Mouse (Mus musculus) midbrain, embryonic 15.5 days (tissue): ENCODE measurements around the gene Gars. TPM values are rescaled to one million over a fixed set of nuclear protein-coding genes. Genes with fewer than 3 reads are reported as not detected.
A peak's percentile ranks its signal among the peaks of the same experiment; 100 is the strongest.

Experiments
- ATAC-seq: fragments of 200-750 bp; cut with Nextera tagmentation; replicated peaks from 2 replicates; pipeline ENCODE4 v1.8.0; 2017; ENCODE audit warnings: moderate TSS enrichment
- H3K27ac ChIP-seq: fragments of 300-500 bp; sonication (generic); 2 replicates; pipeline ENCODE4 v1.5.1; 2015; ENCODE audit warnings: mild to moderate bottlenecking, inconsistent platforms
- H3K27me3 ChIP-seq: fragments of 300-500 bp; sonication (generic); replicated peaks from 2 replicates; pipeline ENCODE4 v1.6.1; 2015; ENCODE audit warnings: inconsistent platforms
- H3K36me3 ChIP-seq: fragments of 300-500 bp; sonication (generic); replicated peaks from 2 replicates; pipeline ENCODE4 v1.6.1; 2015; ENCODE audit warnings: inconsistent platforms
- H3K4me1 ChIP-seq: fragments of 300-500 bp; sonication (generic); 2 replicates; pipeline ENCODE4 v1.6.1; 2015; ENCODE audit warnings: inconsistent platforms
- H3K4me2 ChIP-seq: fragments of 300-500 bp; sonication (generic); 2 replicates; pipeline ENCODE4 v1.6.1; 2015; ENCODE audit warnings: inconsistent platforms, mild to moderate bottlenecking, moderate library complexity
- H3K4me3 ChIP-seq: fragments of 300-500 bp; sonication (generic); 2 replicates; pipeline ENCODE4 v1.5.1; 2015; ENCODE audit warnings: mild to moderate bottlenecking, inconsistent platforms
- H3K9ac ChIP-seq: fragments of 300-500 bp; sonication (generic); 2 replicates; pipeline ENCODE4 v1.6.1; 2015; ENCODE audit warnings: mild to moderate bottlenecking, inconsistent platforms
- H3K9me3 ChIP-seq: fragments of 300-500 bp; sonication (generic); 2 replicates; pipeline ENCODE4 v1.6.1; 2016; ENCODE audit warnings: inconsistent platforms
- WGBS: fragments of 180-500 bp; shearing (Covaris S2); methylation state at CpG from one replicate; pipeline ENCODE4 v1.1.7; 2015; ENCODE audit warnings: mixed read lengths; 5-methylcytosine and 5-hydroxymethylcytosine counted together
- polyA plus RNA-seq: library from polyadenylated mRNA; unstranded; fragments of >200 nt; fragmentation: Nextera tagmentation; extraction: Ambion mirVana; gene quantifications from 2 replicates; pipeline ENCODE4 v1.2.1, GENCODE M21; 2015

Gene Gars
- polyA plus RNA-seq, 1 experiment from 2014 or later, result 216 TPM

DNA sequence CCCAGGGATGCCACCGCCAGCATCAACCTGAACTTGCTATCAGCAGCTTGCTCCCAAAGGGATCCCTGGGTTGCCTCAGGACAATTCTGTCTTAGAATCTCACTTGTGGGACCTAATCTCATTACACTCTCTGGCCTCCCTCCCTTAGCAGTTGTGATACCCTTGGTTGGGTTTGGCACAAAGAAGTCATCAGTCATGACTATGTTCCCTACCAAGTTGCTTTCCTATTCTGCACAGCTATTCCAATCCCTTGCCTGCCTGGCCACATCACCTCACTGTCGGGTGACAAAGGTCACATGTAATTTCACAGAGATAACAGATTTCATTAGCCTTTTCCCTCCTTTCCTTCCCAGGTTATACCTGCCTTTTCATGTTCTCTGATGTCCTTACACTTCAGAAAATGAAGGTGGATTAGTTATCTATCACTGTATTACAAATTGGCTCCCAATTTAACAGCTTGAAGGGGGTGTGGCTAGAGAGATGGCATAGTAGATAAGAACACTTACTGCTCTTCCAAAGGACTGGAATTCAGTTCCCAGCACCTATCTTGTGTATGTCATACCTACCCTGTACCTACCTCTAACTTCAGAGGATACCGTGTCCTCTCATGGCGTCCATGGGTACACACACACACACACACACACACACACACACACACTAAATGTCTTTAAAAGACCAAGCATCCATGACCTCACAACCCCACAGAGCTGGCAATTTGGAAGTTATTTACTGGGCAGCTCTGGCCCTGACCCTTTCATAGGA, 27.3 kb upstream of the Gars start:
- H3K4me2 ChIP-seq, result no peak overlapping the region
- no peak overlapping the region for H3K9ac ChIP-seq
- no peaks in the 10 kb centered on the region for H3K9me3 ChIP-seq
- no peak for ATAC-seq
- no peaks in the 10 kb centered on the region for H3K36me3 ChIP-seq
- no peaks in the 10 kb centered on the region for H3K27me3 ChIP-seq
- H3K27ac ChIP-seq, result no peak overlapping the region
- H3K4me1 ChIP-seq, result peaks cover 7% of the 10 kb centered on the region; the same call in 1 of the 2 replicates
- 55% methylated on average over 4 of the region's 4 CpGs for WGBS
- no peak overlapping the region for H3K4me3 ChIP-seq

- Histone ChIP-seq H3K9me3 (no peaks in the 10 kb centered on the region), H3K4me3 (no peak overlapping the region), H3K27ac (no peak overlapping the region), H3K27me3 (no peaks in the 10 kb centered on the region), H3K4me2 (no peak overlapping the region), H3K36me3 (no peaks in the 10 kb centered on the region), H3K4me1 (peaks cover 13% of the 10 kb centered on the region), H3K9ac (no peak overlapping the region)
- WGBS, result 82% methylated on average over 7 of the region's 7 CpGs
- no peak for ATAC-seq
Observed at GRCm38 (mm10) chr6:55012516-55012915, 25.3 kb upstream of the Gars start.

DNA sequence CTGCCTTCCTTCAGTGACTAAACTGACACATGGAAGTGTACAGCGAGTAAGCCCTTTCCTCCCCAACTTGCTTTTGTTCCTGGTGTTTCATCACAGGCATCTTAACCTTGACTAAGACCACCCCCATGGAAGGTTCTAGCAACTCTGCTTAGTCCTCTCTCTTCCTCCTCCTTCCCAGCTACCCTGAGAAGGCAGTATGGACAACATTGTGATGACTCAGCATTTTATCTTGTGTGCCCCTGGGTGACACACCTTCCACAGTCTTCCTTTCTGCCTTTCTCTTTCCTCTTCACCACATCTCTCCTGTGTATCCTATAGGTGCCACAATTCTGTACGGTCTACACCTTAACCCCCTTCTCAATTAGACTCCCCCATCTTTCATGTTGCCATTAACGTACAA, 23.6 kb upstream of the Gars start:
- H3K4me2 ChIP-seq, result no peak overlapping the region

GRCm38 (mm10) chr6:55016236-55016635, 21.6 kb upstream of the Gars start:
- WGBS, result 18% methylated on average over 5 of the region's 5 CpGs
- Histone ChIP-seq H3K9ac (no peak overlapping the region), H3K36me3 (no peaks in the 10 kb centered on the region), H3K4me3 (no peak overlapping the region), H3K4me1 (peaks cover 5% of the 10 kb centered on the region; the same call in 1 of the 2 replicates), H3K27ac (no peak overlapping the region), H3K4me2 (no peak overlapping the region), H3K27me3 (no peaks in the 10 kb centered on the region), H3K9me3 (no peaks in the 10 kb centered on the region)
- ATAC-seq, result peak; percentile 73; the same call in 1 of the 2 replicates

More for the DNA sequence above, 23.6 kb upstream of the Gars start:
- Histone ChIP-seq H3K9me3 (no peaks in the 10 kb centered on the region), H3K4me3 (no peak overlapping the region), H3K9ac (no peak overlapping the region), H3K36me3 (no peaks in the 10 kb centered on the region), H3K27me3 (no peaks in the 10 kb centered on the region), H3K27ac (no peak overlapping the region), H3K4me1 (peaks cover 13% of the 10 kb centered on the region)
- no peak for ATAC-seq
- 92% methylated on average over 3 of the region's 3 CpGs for WGBS

GRCm38 (mm10) chr6:55016710-55017583, 20.9 kb upstream of the Gars start:
- WGBS, result 27% methylated on average over 15 of the region's 15 CpGs
- Histone ChIP-seq H3K4me2 (no peak overlapping the region), H3K9me3 (no peaks in the 10 kb centered on the region), H3K27ac (no peak overlapping the region), H3K4me3 (no peak overlapping the region), H3K27me3 (no peaks in the 10 kb centered on the region), H3K9ac (no peak overlapping the region), H3K4me1 (peaks cover 5% of the 10 kb centered on the region; the same call in 1 of the 2 replicates), H3K36me3 (no peaks in the 10 kb centered on the region)
- peak; percentile 91 for ATAC-seq

- H3K4me1 ChIP-seq, result peaks cover 5% of the 10 kb centered on the region; the same call in 1 of the 2 replicates
- 77% methylated on average over 2 of the region's 2 CpGs for WGBS
- H3K9ac ChIP-seq, result no peak overlapping the region
- H3K9me3 ChIP-seq, result no peaks in the 10 kb centered on the region
- no peaks in the 10 kb centered on the region for H3K36me3 ChIP-seq
- no peaks in the 10 kb centered on the region for H3K27me3 ChIP-seq
- no peak overlapping the region for H3K4me3 ChIP-seq
- no peak overlapping the region for H3K27ac ChIP-seq
- H3K4me2 ChIP-seq, result no peak overlapping the region
- no peak for ATAC-seq
Observed at GRCm38 (mm10) chr6:55018417-55018816, 19.4 kb upstream of the Gars start.

DNA sequence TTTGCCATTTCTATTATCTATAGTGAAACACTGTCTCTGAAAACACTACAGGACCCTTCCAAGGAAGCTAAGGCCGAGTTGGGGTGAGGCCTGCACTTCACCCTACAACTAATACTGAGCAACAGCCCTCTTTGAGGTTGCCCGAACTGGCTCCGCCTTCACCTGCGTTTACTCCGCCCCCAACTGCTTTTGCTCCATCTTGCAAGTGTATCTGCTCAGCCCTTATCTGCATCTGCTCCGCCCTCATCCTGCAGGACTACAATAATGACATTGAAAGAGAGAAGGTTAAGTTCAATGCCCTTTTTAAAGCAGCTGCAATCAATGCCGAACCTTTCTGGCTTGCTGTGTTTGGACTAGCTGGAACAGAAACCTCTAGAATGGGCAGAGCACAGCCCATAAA, 16.0 kb upstream of the Gars start:
- Histone ChIP-seq H3K4me1 (peaks cover 1% of the 10 kb centered on the region; the same call in 1 of the 2 replicates), H3K4me2 (no peak overlapping the region), H3K36me3 (no peaks in the 10 kb centered on the region), H3K9ac (no peak overlapping the region), H3K27ac (no peak overlapping the region), H3K9me3 (no peaks in the 10 kb centered on the region), H3K27me3 (no peaks in the 10 kb centered on the region), H3K4me3 (no peak overlapping the region)
- 87% methylated on average over 7 of the region's 7 CpGs for WGBS
- ATAC-seq, result no peak

GRCm38 (mm10) chr6:55027642-55028041, 10.2 kb upstream of the Gars start:
- 64% methylated on average over 2 of the region's 2 CpGs for WGBS
- no peak for ATAC-seq

GRCm38 (mm10) chr6:55036731-55037130, 1.1 kb upstream of the Gars start:
- Histone ChIP-seq H3K9ac (no peak overlapping the region), H3K27me3 (0 out of 2 replicates have a peak, but pooled peaks cover 4% of the 10 kb centered on the region), H3K9me3 (no peaks in the 10 kb centered on the region), H3K4me3 (no peak overlapping the region), H3K27ac (no peak overlapping the region), H3K36me3 (no peaks in the 10 kb centered on the region), H3K4me2 (no peak overlapping the region), H3K4me1 (peaks cover 22% of the 10 kb centered on the region)
- no peak for ATAC-seq
- WGBS, result 87% methylated on average over 4 of the region's 4 CpGs

More at GRCm38 (mm10) chr6:55027642-55028041, 10.2 kb upstream of the Gars start:
- Histone ChIP-seq H3K4me1 (no peaks in the 10 kb centered on the region), H3K27ac (no peak overlapping the region), H3K9ac (no peak overlapping the region), H3K4me3 (no peak overlapping the region), H3K36me3 (no peaks in the 10 kb centered on the region), H3K4me2 (no peak overlapping the region), H3K27me3 (no peaks in the 10 kb centered on the region), H3K9me3 (no peaks in the 10 kb centered on the region)

DNA sequence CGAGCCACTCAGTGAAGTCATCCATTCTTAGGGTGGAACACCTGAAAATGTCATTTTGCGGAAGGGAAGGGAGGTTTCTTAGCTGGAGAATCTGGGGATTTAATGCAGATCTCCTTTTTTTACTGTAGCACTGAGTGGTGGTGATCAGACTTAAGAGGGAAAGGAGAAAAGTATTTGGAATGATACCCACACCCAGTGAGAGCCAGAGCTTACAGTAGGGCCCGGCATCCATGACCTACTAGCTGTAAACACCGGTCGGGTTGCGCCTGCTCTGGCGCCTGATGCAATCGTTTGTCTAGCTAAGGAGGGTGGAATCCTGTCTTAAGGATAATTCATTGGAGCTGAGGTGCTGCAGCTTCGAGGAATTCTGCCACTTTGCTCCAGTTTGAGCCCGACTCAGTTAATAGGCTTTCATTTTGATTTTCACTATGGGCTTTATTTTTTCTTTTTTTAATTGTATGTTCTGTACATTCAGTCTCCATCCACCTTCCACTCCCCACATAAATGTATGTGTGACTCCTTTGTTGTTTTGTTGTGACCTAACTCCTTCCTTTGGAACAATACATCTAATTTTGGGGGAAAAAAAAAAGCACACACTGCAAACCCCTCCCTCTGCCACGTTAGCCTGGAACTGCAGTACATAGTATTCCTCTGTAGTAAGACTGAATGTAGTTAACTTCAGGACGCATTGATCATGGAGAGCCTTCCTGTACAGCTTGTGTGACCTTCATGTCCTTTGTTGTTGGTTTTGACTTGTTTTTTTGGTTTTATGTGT, 1.1 kb downstream of the Gars start:
- Histone ChIP-seq H3K27me3 (0 out of 2 replicates have a peak, but pooled peaks cover 4% of the 10 kb centered on the region), H3K36me3 (no peaks in the 10 kb centered on the region), H3K4me2 (peak overlapping the region; percentile 60), H3K4me3 (peak overlapping the region; percentile 99), H3K9me3 (no peaks in the 10 kb centered on the region), H3K9ac (peak overlapping the region; percentile 99), H3K27ac (peak overlapping the region; percentile 98), H3K4me1 (peaks cover 24% of the 10 kb centered on the region)
- ATAC-seq, result 0 out of 2 replicates have a peak, but pooled peaks have one; percentile 28
- 2% methylated on average over 12 of the region's 12 CpGs for WGBS

DNA sequence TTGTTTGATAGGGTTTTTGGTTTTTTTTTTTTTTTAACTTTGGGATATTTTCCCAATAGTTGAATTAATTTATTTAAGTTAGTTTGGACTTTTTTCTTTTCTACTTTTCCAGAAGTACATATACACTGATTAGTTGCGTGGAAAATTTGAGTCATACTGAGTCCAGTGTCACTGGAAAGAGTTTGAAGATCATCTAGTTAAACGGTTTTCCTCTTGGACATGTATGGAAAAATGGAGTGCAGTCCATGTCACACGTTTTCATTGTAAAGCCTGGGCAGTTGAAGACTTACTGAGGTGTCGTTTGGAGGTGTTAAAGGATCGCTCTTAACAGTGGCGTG, 1.6 kb downstream of the Gars start:
- no peaks in the 10 kb centered on the region for H3K9me3 ChIP-seq
- 82% methylated on average over 6 of the region's 6 CpGs for WGBS
- H3K4me2 ChIP-seq, result peak overlapping the region; percentile 60
- H3K4me3 ChIP-seq, result peak overlapping the region; percentile 99
- no peaks in the 10 kb centered on the region for H3K36me3 ChIP-seq
- ATAC-seq, result no peak
- H3K9ac ChIP-seq, result no peak overlapping the region
- H3K27ac ChIP-seq, result no peak overlapping the region
- 0 out of 2 replicates have a peak, but pooled peaks cover 4% of the 10 kb centered on the region for H3K27me3 ChIP-seq
- peaks cover 28% of the 10 kb centered on the region for H3K4me1 ChIP-seq

GRCm38 (mm10) chr6:55040031-55040430, 2.2 kb downstream of the Gars start:
- no peak for ATAC-seq
- Histone ChIP-seq H3K36me3 (no peaks in the 10 kb centered on the region), H3K9me3 (no peaks in the 10 kb centered on the region), H3K4me2 (no peak overlapping the region), H3K9ac (no peak overlapping the region), H3K27ac (no peak overlapping the region), H3K4me1 (peaks cover 33% of the 10 kb centered on the region), H3K4me3 (no peak overlapping the region), H3K27me3 (0 out of 2 replicates have a peak, but pooled peaks cover 4% of the 10 kb centered on the region)
- 76% methylated on average over 1 of the region's 1 CpGs for WGBS
